Mouse (Mus musculus): Measurements from ENCODE around the gene G3bp2. TPM values are rescaled to one million over a fixed set of nuclear protein-coding genes. Genes with fewer than 3 reads are reported as not detected.

Gene G3bp2
- total RNA-seq, 2 experiments from 2014 or later: 81.1 to 82.9 TPM

GRCm38 (mm10) chr5:92009827-92010226 lies 73.7 kb downstream of the G3bp2 start:
- no peak for DNase-seq

GRCm38 (mm10) chr5:92003011-92003410 lies 80.5 kb downstream of the G3bp2 start:
- peak; percentile 37 for DNase-seq

Other genes with a start within 250 kb of the G3bp2 start
- gene Rchy1, start 120.7 kb downstream of the G3bp2 start, total RNA-seq (2021): 10 to 100 TPM; 42.7 to 43.8 TPM
- gene Odaph, start 96.2 kb downstream of the G3bp2 start, total RNA-seq (2021): not detected
- 1 to 10 TPM; 2.2 to 2.4 TPM for gene Cdkl2, start 39.8 kb downstream of the G3bp2 start, total RNA-seq (2021)
- 10 to 100 TPM; 46.4 to 47.3 TPM for gene Uso1, start 54.2 kb upstream of the G3bp2 start, total RNA-seq (2021)
- not detected for gene U90926, start 131.7 kb upstream of the G3bp2 start, total RNA-seq (2021)
- gene Ppef2, start 172.6 kb upstream of the G3bp2 start, total RNA-seq (2021): not detected
- gene Naaa, start 194.5 kb upstream of the G3bp2 start, total RNA-seq (2021): 10 to 100 TPM in 1 of 2 experiments, 1 to 10 TPM in 1; 9.9 to 11.3 TPM
- gene Sdad1, start 226.8 kb upstream of the G3bp2 start, total RNA-seq (2021): 10 to 100 TPM; 20.0 to 21.7 TPM
- gene Cxcl9, start 244.4 kb upstream of the G3bp2 start, total RNA-seq (2021): under 1 TPM; 0.26 to 0.74 TPM
- 100 to 1,000 TPM; 284 to 319 TPM for gene Art3, start 248.1 kb upstream of the G3bp2 start, total RNA-seq (2021)

All from heart, postnatal 4 days (tissue).